Mouse (Mus musculus): ENCODE measurements at regions not wholly inside any gene's neighbourhood (a gene's known extent, or its start where the extent isn't known, plus 50 kb on each side); places are given as distances from the start of the nearest gene placed in this dataset.

GRCm38 (mm10) chrX:166964656-166965582 lies 244.2 kb downstream of the Tmsb4x start:
- TF ChIP-seq CTCF (IDR thresholded peaks at IDR 0.05; ENCODE audit: insufficient read depth, low read depth, low read length) (no peak), POLR2A (IDR thresholded peaks at IDR 0.05; ENCODE audit: insufficient read depth, low read depth, low read length) (no peak)
- 51% methylated on average over 7 of the region's 7 CpGs for WGBS
- Histone ChIP-seq H3K4me1 (ENCODE audit: control insufficient read depth, insufficient read depth, low read length) (no peaks in the 10 kb centered on the region), H3K4me3 (ENCODE audit: insufficient read depth, low read depth, low read length) (no peak overlapping the region), H3K27ac (ENCODE audit: insufficient read depth, low read depth, low read length) (no peak overlapping the region)

GRCm38 (mm10) chrX:166952528-166953189 lies 256.5 kb downstream of the Tmsb4x start:
- WGBS: 35% methylated on average over 14 of the region's 14 CpGs
- no peak overlapping the region for H3K27ac ChIP-seq (ENCODE audit: insufficient read depth, low read depth, low read length)
- H3K4me1 ChIP-seq (ENCODE audit: control insufficient read depth, insufficient read depth, low read length): no peaks in the 10 kb centered on the region
- H3K4me3 ChIP-seq (ENCODE audit: insufficient read depth, low read depth, low read length): no peak overlapping the region
- TF ChIP-seq POLR2A (IDR thresholded peaks at IDR 0.05; ENCODE audit: insufficient read depth, low read depth, low read length): no peak
- TF ChIP-seq CTCF (IDR thresholded peaks at IDR 0.05; ENCODE audit: insufficient read depth, low read depth, low read length): no peak

- Histone ChIP-seq H3K4me1 (ENCODE audit: control insufficient read depth, insufficient read depth, low read length) (no peaks in the 10 kb centered on the region), H3K27ac (ENCODE audit: insufficient read depth, low read depth, low read length) (no peak overlapping the region), H3K4me3 (ENCODE audit: insufficient read depth, low read depth, low read length) (no peak overlapping the region)
- no peak for TF ChIP-seq CTCF (IDR thresholded peaks at IDR 0.05; ENCODE audit: insufficient read depth, low read depth, low read length)
- no peak for TF ChIP-seq POLR2A (IDR thresholded peaks at IDR 0.05; ENCODE audit: insufficient read depth, low read depth, low read length)
- 61% methylated on average over 6 of the region's 6 CpGs for WGBS
Observed at GRCm38 (mm10) chrX:166951011-166951410, 258.1 kb downstream of the Tmsb4x start.

GRCm38 (mm10) chrX:166945915-166946314 lies 263.2 kb downstream of the Tmsb4x start:
- no peak for TF ChIP-seq CTCF (IDR thresholded peaks at IDR 0.05; ENCODE audit: insufficient read depth, low read depth, low read length)
- no peak for TF ChIP-seq POLR2A (IDR thresholded peaks at IDR 0.05; ENCODE audit: insufficient read depth, low read depth, low read length)
- Histone ChIP-seq H3K27ac (ENCODE audit: insufficient read depth, low read depth, low read length) (no peak overlapping the region), H3K4me3 (ENCODE audit: insufficient read depth, low read depth, low read length) (no peak overlapping the region), H3K4me1 (ENCODE audit: control insufficient read depth, insufficient read depth, low read length) (no peaks in the 10 kb centered on the region)
- WGBS: 85% methylated on average over 1 of the region's 1 CpGs

DNA sequence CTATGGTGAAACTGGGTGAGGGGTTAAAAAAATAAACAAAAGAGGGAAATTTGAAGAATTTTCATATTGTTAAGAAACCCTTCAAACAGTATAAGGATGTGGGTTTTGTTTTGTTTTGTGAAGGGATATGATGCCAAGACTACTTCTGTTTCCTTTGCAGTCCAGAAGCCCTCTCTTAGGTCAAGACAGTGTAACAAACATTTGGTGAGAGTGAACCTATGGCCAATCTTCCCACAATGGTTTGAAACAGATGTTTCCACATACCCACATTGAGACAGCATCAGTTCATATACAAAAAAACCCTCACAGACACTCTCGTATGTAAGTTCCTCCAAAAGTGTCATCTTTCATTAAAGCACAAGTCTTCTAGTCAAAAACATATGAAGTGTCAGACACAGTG lies 263.6 kb downstream of the Tmsb4x start:
- Histone ChIP-seq H3K27ac (ENCODE audit: insufficient read depth, low read depth, low read length) (no peak overlapping the region), H3K4me1 (ENCODE audit: control insufficient read depth, insufficient read depth, low read length) (no peaks in the 10 kb centered on the region), H3K4me3 (ENCODE audit: insufficient read depth, low read depth, low read length) (no peak overlapping the region)
- 89% methylated on average over 1 of the region's 1 CpGs for WGBS
- TF ChIP-seq POLR2A (IDR thresholded peaks at IDR 0.05; ENCODE audit: insufficient read depth, low read depth, low read length): no peak
- TF ChIP-seq CTCF (IDR thresholded peaks at IDR 0.05; ENCODE audit: insufficient read depth, low read depth, low read length): no peak

DNA sequence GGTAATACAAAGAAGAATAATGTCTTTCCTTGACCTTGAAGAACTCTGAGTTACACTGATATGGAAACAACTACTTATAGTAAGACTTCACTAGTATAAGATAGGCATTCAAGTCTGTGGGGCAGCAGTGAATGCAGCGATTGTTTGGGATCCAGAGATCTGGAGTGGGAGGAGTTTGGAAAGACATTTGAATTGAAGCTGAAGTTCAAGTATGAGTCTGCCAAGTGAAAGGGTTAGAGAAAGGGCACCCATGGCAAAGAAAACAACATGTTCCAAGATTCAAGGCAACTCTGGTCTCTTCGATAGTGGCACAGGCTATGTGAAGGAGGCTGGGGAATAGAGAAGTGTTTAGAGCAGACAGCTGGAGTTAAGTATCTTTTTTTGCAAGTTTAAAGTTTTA lies 275.3 kb downstream of the Tmsb4x start:
- TF ChIP-seq POLR2A (IDR thresholded peaks at IDR 0.05; ENCODE audit: insufficient read depth, low read depth, low read length) (no peak), CTCF (IDR thresholded peaks at IDR 0.05; ENCODE audit: insufficient read depth, low read depth, low read length) (no peak)
- no peaks in the 10 kb centered on the region for H3K4me1 ChIP-seq (ENCODE audit: control insufficient read depth, insufficient read depth, low read length)
- 67% methylated on average over 2 of the region's 2 CpGs for WGBS
- no peak overlapping the region for H3K27ac ChIP-seq (ENCODE audit: insufficient read depth, low read depth, low read length)
- H3K4me3 ChIP-seq (ENCODE audit: insufficient read depth, low read depth, low read length): no peak overlapping the region

DNA sequence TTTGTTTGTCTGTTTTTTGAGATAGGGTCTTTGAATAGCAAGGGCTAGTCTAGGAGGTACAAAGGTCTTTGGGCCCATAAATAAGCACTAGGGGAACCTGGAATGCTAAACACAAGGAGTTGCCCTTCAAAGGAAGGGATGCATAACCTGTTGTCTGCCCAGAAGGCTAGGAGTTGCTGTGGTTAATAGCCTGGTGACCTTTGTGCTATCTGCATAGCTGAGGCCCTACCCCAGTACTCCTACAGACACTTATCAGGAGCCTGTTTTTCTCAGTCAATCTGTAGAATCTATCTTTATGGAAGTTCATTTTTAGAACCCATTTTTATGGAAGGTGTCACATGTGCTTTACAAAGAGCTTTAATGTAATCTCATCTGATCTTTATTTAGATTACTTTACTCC lies 276.6 kb downstream of the Tmsb4x start:
- no peak for TF ChIP-seq CTCF (IDR thresholded peaks at IDR 0.05; ENCODE audit: insufficient read depth, low read depth, low read length)
- H3K4me1 ChIP-seq (ENCODE audit: control insufficient read depth, insufficient read depth, low read length): no peaks in the 10 kb centered on the region

GRCm38 (mm10) chrX:166931048-166931447 lies 278.1 kb downstream of the Tmsb4x start:
- no peak overlapping the region for H3K27ac ChIP-seq (ENCODE audit: insufficient read depth, low read depth, low read length)
- no peak for TF ChIP-seq POLR2A (IDR thresholded peaks at IDR 0.05; ENCODE audit: insufficient read depth, low read depth, low read length)
- TF ChIP-seq CTCF (IDR thresholded peaks at IDR 0.05; ENCODE audit: insufficient read depth, low read depth, low read length): no peak
- WGBS: 64% methylated on average over 4 of the region's 4 CpGs
- H3K4me1 ChIP-seq (ENCODE audit: control insufficient read depth, insufficient read depth, low read length): no peaks in the 10 kb centered on the region
- H3K4me3 ChIP-seq (ENCODE audit: insufficient read depth, low read depth, low read length): no peak overlapping the region

More for the DNA sequence above, 276.6 kb downstream of the Tmsb4x start:
- Histone ChIP-seq H3K4me3 (ENCODE audit: insufficient read depth, low read depth, low read length) (no peak overlapping the region), H3K27ac (ENCODE audit: insufficient read depth, low read depth, low read length) (no peak overlapping the region)

DNA sequence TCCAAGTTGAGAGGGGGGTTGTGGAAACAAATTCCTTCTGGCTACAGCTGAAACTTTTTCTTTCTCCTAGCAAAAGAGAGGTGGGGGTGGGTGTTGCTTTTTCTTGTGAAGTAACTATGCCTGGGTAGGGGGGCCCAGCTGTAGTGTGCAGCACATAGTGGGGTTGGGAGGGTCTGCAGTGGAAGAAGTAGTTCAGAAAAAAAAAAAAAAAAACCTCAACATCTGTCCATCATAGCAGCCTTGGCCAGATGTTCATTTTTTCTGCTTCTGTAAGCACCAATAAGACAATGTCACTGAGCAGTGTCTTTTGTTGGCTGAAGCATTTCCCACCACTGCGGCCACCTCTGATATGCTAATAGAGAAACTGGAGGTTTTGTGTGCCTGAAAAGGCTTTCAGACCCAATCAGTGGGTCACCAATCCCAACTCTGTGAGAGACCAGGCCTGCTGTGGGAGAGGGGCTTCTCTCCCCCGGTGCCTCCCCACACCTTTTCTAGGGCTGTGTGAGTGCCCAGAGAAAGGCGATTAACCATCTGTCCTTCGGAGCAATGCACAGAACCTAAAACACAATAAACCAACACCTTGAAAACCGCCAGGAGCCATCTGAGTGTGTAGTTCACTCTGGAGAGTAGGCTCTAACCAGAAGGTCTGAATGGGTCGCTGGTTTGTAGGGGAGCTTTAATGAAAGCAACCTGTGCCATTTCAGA lies 279.2 kb downstream of the Tmsb4x start:
- Histone ChIP-seq H3K4me3 (ENCODE audit: insufficient read depth, low read depth, low read length) (no peak overlapping the region), H3K27ac (ENCODE audit: insufficient read depth, low read depth, low read length) (no peak overlapping the region), H3K4me1 (ENCODE audit: control insufficient read depth, insufficient read depth, low read length) (no peaks in the 10 kb centered on the region)
- WGBS: 57% methylated on average over 6 of the region's 6 CpGs
- TF ChIP-seq POLR2A (IDR thresholded peaks at IDR 0.05; ENCODE audit: insufficient read depth, low read depth, low read length): no peak
- TF ChIP-seq CTCF (IDR thresholded peaks at IDR 0.05; ENCODE audit: insufficient read depth, low read depth, low read length): no peak
